Mouse (Mus musculus): ENCODE measurements around the gene Vat1l.
A peak's percentile ranks its signal among the peaks of the same experiment; 100 is the strongest.

The Vat1l gene

GRCm38 (mm10) chr8:114205221-114205901 lies at the start of gene Vat1l:
TSS of gene Vat1l (plus strand) at chr8:114205612.
- DNase-seq: peak; percentile 80

GRCm38 (mm10) chr8:114158586-114158985 lies 46.8 kb upstream of the Vat1l start:
- DNase-seq: no peak

GRCm38 (mm10) chr8:114159666-114160065 lies 45.7 kb upstream of the Vat1l start:
- no peak for DNase-seq

GRCm38 (mm10) chr8:114163871-114164270 lies 41.5 kb upstream of the Vat1l start:
- DNase-seq: no peak

- no peak for DNase-seq
These were observed 40.8 kb upstream of the Vat1l start for GRCm38 (mm10) chr8:114164444-114165096.

- no peak for DNase-seq
These were observed 39.7 kb upstream of the Vat1l start for GRCm38 (mm10) chr8:114165741-114166140.

GRCm38 (mm10) chr8:114176721-114177120 lies 28.7 kb upstream of the Vat1l start:
- no peak for DNase-seq

- DNase-seq: no peak
These were observed 12.1 kb upstream of the Vat1l start for GRCm38 (mm10) chr8:114193334-114193733.

- DNase-seq: peak; percentile 36
These were observed 6.4 kb upstream of the Vat1l start for GRCm38 (mm10) chr8:114198990-114199389.

- peak; percentile 49 for DNase-seq
These were observed 1.1 kb downstream of the Vat1l start for GRCm38 (mm10) chr8:114206421-114206983.

- DNase-seq: peak; percentile 72
These were observed 1.6 kb downstream of the Vat1l start for GRCm38 (mm10) chr8:114207026-114207425.

- no peak for DNase-seq
These were observed 15.4 kb downstream of the Vat1l start for GRCm38 (mm10) chr8:114220779-114221178.

GRCm38 (mm10) chr8:114222001-114222400 lies 16.6 kb downstream of the Vat1l start:
- peak; percentile 47 for DNase-seq

- peak; percentile 64 for DNase-seq
These were observed 18.6 kb downstream of the Vat1l start for GRCm38 (mm10) chr8:114224001-114224400.

- peak; percentile 95 for DNase-seq
These were observed 46.1 kb downstream of the Vat1l start for GRCm38 (mm10) chr8:114251321-114252065.

GRCm38 (mm10) chr8:114258685-114259084 lies 53.3 kb downstream of the Vat1l start:
- DNase-seq: peak; percentile 98

- peak; percentile 71 for DNase-seq
These were observed 54.4 kb downstream of the Vat1l start for GRCm38 (mm10) chr8:114259713-114260355.

- DNase-seq: no peak
These were observed 56.9 kb downstream of the Vat1l start for GRCm38 (mm10) chr8:114262331-114262730.

GRCm38 (mm10) chr8:114274558-114274957 lies 69.1 kb downstream of the Vat1l start:
- no peak for DNase-seq

- no peak for DNase-seq
These were observed 75.7 kb downstream of the Vat1l start for GRCm38 (mm10) chr8:114281101-114281500.

- peak; percentile 81 for DNase-seq
These were observed 89.7 kb downstream of the Vat1l start for GRCm38 (mm10) chr8:114294889-114295748.

GRCm38 (mm10) chr8:114295749-114296067 lies 90.3 kb downstream of the Vat1l start:
- no peak for DNase-seq

Data from cerebellum, adult 9-11 months (tissue).